Mouse (Mus musculus) mature B cell (primary cell): ENCODE results near the gene Park7.

Experiments
- in situ Hi-C: fragments of 300-500 bp; cut with MboI; formaldehyde crosslinking; loops from 2 replicates; pipeline ENCODE4 v1.14.3; 2019

Park7 gene

DNA sequence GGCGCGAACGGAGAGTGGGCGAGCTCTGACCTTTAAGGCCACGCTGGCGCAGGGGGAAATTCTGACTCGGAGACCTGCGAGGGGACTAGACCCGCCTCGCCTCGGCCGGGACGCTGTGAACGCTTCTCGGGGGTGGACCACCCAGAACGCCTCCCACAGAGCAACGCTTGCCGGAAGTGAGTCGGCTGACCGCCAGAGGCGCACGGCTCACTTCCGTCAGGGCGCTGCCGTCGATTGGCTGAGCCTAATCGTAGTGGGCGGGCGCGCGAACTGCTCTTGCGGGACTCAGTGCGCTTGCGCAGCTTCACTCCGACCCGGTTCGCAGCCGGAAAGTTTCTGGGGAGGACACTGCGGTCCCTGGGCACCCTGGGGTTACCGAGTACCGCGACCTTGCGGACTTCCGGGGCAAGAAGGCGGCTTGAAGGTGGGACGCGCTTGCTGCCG lies at the start of gene Park7, which contains the start of gene Tnfrsf9:
Gene Park7 (minus strand): TSS at position 148 of the 444 bp plus-strand sequence.
Gene Tnfrsf9 (plus strand): TSS at position 273 of the 444 bp plus-strand sequence.
- in situ Hi-C loops = no loop called here

DNA sequence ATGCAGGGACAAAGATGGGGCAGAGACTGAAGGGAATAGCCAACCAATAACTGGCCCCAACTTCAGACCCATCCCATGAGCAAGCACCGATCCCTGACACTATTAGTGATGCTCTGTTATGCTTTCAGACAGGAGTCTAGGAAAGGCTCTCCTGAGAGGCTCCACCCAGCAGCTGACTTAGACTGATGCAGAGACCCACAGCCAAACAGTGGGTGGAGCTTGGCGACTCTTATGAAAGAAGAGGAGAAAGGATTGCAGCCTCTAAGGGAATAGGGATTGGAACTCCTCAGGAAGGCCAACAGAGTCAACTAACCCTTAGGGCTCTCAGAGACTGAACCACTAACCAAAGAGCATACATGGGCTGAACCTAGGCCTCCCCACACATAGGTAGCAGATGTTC lies 49.5 kb upstream of the Park7 start:
- in situ Hi-C loops = no loop called here

DNA sequence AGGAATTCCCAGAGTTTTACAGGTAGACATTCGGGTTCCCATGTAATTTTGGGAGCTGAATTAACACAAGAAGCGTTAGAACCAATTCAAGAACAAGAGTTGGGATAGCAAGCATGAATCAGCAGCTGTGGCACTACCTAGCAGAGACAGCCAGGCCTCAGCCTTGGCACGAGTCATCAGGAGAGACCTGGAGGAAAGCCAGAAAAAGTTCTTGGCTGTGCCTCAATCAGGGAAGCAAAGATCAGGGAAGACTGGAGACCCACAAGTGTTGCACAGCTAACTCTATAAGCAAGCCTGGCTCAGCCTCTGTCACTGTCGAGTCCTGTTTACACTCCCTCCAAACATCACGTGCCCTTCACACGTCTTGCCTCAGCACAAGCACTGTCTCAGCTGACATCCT lies 48.0 kb upstream of the Park7 start:
- in situ Hi-C loops = no loop called here

DNA sequence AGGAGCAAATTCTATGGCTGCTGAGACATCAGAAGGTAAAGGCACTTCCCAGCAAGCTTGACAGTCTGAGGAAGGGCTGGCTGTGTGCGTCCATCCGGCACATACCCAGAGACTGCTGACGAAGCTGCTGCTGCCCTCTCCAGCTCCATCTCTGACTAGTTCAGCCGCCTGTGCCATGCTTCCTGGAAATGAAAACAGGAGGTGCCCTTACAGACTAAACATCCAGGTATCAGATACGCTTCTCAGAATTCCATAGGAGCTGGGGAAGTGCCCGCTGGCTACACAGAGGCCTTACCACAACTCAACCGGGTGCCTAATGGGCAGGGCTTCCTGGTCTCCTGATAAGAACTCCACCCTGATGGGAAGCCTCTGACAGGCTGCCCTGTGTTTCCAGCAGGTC lies 44.3 kb upstream of the Park7 start:
- in situ Hi-C loops = no loop called here

DNA sequence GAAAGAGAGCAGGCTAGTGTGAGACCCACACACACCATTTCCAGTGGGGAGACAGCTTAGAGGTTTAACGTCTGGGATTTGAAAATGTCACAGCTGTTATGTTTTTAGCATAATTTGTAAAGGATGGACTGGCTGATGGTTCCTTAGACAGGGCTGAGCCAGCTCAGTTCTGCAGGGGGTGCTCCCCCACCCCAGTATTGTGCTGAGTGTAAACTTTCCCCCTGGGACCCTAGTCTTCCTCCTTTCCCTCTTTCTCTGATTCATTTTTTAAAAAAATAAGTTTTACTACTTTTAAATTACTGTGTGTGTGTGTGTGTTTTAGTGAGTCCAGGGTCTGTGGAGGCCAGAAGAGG lies 42.8 kb upstream of the Park7 start:
- in situ Hi-C loops = no loop called here

DNA sequence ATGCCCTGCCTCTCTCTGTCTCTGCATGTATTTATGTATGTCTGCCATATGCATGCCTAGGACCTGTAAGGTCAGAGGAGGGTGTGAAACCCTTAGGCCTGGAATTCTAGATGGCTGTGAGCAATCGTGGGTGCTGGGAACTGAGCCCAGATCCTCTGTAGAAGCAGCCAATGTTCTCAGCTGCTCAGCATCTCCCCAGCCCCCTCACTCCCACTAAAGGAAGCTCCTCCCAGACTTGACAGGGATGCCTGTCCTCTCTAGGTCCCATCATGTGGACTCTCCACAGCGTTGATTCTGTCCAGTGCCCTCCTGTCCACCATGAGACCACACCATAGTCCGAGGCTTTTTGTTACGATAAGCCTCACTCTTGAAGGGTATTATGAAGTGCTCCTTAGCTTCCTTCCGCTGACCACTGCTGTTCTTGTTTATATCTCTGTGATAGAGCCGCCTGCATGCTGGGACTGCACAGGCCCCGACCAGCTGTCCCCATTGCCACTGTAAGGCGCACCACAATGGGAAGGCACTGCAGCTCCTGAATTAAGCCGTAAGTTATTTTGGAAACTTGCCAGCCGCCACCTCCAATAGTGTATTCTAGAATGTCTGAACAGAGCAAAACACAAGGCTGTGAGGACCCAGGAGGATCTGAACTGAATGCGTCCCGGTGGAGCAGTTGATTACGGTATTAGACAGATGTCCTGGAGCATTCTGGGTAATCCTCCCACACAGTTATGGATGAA lies 42.3 kb upstream of the Park7 start:
- in situ Hi-C loops = no loop called here

DNA sequence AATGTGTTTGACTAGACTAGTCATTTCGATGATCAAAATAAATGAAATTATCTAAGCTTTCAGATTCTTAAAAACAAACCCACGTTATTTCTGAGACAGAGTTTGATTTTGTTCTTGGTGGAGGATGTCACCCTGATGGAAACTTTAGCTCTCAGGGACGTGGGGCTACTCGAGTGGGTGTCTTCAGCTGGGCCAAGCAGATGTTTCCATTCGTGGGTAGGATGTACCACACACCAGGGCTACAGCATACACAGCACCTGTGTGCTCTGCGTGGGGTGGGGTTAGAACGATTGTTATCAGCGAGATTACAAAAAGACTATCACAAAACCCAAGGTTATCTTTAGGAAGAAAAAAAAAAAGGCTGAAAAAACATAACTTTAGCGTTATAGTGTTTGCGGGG lies 36.7 kb upstream of the Park7 start:
- in situ Hi-C loops = no loop called here

DNA sequence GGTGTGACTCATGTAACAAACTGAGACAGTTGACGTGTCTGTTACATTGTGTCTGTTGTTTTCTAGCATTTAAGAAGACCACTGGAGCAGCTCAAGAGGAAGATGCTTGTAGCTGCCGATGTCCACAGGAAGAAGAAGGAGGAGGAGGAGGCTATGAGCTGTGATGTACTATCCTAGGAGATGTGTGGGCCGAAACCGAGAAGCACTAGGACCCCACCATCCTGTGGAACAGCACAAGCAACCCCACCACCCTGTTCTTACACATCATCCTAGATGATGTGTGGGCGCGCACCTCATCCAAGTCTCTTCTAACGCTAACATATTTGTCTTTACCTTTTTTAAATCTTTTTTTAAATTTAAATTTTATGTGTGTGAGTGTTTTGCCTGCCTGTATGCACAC lies 30.5 kb upstream of the Park7 start:
- in situ Hi-C loops = no loop called here

DNA sequence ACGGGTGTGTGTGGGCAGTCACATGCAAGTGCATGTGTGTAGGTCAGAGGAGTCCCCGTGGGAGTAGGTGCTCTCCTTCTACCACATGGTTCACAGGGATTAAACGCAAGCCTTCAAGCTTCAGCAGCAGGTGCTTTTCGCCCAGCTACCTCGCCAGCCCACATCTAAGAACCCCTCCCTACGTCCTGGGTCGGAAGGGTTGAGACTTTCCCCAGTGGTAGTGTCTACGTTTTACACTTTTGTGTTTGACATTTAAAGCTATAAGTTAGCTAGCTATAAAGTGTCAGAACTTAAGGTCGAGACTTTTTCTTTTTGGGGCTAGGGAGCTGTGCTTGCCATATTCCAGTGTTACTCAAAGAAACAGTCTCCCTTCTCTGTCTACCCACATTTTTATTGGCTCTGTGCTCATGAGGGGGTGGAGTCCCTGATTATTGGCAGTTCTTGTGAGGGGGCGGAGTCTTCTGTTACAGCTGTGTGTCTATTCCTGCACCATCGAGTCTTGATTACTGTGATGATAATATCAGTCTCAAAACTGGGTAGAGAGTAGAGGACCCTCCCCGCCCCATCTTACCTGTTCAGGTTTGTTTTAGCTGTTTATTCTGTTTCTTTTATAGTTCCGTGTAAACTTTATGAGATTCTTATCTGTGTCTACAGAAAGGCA lies 25.9 kb upstream of the Park7 start:
- in situ Hi-C loops = no loop called here

DNA sequence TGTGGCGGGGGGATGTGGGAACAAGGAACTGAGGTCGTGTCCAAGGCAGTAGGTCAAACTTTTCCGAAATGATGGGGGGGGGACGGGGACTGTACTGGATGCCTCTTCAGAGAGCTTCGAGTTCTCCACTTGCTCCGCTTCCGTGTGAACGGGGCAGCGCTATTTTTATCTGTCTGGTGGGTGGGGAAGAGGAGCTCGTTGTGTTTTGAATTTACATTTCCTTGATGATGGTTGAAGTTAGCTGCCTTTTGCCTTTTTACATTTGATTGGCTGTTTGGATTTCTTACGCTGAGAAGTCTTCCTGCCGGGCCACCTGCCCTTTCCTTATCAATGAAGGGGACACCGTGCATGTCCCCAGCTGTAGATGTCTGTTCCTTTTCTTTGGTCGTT lies 23.8 kb upstream of the Park7 start:
- in situ Hi-C loops = no loop called here

DNA sequence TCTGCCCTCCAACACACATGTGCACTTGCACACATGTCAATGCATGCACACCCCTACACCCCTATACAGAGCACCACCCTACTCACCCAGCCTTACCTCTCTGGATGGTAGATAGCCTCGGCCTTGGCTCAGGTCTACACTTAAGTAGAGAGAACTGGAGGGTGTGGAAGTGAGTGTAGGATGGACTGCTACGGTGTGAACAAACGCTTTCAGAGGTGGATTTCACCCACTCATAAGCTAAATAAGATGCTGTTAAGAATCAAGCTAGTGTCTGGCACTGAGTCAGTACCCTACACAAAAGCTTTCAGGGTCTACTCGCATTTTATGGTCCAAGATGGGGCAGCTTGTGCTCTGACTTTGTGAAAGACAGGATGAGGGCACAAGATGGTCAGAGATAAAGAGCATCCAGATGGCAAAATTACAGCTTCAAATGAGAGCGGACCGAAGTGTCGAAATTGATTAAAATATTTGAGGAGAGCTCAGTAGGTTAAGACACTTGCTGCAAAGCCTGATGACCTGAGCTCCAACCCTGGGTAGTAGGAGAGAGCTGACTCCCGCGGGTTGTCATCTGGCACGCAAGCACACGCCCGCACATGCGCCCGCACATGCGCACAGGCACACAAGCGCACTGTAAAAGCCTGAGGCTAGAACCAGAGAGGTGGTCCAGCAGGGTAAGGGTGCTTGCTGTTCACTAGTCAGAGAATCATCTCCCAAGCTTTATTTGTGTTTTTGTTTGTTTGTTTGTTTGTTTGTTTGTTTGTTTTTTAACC lies 23.2 kb upstream of the Park7 start:
- in situ Hi-C loops = no loop called here

DNA sequence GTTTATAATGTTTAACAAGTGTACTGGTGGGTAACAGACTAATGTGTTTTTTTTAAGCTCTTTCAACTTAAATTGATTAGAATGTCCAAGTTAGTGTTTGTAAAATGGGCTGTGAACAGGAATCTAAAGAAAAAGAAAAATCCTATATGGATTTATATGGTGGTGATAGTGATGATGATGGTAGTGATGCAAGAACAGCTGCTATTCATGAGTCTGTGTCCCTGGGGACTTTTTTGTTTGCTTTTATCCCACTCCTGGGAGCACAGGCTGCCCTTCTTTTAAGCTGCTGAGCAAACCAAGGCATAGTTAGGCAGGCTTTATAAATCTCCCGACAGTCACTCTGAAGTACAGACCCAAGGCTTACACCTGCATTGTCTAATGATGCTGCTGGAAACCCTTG lies 19.3 kb upstream of the Park7 start:
- in situ Hi-C loops = no loop called here

DNA sequence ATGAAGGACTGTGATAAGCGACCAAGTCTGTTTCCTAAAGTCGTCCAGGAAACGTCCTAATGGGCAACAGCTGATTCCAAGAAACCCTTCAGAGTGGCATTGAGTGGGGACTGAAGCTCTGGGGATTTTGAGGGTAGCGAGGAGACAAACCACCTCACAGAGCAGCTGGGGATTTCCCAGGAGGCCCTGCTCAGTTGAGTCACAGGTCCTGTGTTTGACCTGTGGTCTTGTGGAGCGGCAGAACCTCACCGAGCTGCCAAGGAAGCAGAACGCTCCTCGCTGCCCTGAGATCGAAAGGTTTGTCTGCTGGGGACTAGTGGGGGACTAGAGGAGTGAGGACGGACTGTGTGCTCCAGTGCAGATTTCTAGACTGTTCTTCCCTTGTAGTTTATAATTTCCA lies 13.6 kb upstream of the Park7 start:
- in situ Hi-C loops = no loop called here

DNA sequence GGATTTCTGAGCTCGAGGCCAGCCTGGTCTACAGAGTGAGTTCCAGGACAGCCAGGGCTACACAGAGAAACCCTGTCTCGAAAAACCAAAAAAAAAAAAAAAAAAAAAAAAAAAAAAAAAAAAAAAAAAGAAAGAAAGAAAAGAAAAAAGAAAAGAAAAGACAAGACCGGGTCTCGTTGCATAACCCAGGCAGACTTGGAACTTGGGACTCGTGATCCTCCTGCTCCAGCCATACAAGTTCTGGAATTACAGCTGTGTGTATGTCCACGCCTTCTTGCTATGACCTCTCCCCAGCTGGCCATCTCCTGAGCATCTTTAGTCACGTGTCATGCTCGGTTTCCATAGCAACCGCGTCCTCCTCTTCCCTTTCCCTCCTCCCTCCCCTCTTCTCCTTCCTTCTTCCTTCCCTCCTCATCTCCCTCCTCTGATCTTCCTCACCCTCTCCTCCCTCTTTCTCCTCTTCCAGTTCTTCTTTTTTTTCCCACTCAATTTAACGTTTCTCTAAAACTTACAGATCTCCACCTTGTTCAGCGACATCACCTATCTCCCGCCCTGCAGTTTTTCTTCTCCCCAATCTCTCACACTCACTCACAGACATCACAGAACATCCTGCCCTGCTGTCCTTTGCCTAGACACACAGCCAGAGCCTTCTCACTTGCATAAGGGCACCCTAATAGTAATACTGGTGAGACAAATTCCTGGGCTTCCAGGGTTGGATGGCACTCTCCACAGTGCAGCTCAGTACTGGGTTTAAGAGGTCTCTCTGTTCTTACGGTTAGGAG lies 12.9 kb upstream of the Park7 start:
- in situ Hi-C loops = no loop called here

DNA sequence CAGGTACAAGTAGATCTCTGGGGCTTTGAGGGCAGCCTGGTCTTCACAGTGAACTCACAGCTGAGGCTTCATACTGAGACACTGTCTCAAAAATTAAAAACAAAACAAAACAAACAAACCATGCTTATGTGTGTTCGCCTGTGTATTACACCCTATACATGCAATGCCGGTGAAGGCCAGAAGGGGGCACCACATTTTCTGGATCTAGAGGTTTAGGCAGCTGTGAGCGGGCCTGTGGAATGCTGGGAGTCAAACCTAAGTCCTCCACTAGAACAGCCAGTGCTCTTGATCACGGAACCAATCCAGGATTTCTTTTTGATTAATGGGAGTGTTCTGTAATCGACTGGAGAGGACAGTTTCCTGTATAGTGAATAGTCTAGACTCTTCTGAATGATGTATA lies 11.7 kb upstream of the Park7 start:
- in situ Hi-C loops = no loop called here

DNA sequence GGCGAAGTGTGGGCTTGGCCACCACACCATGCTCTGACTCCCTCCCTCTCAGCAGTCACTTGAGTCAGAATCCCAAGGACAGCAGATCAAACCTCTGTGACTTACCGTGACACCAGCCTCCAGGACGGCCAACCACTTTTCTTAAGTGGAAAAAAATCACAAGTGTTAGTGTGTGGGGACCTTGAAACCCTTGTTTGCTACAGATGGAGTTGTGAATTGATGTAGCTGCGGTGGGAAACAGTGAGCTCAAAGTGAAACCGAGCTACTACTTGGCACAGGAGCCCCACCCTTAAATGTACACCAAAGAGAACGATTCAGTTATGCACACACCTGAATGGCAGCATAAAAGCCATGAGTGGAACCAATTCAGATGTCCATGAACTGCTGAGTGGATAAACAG lies 10.7 kb upstream of the Park7 start:
- in situ Hi-C loops = no loop called here

DNA sequence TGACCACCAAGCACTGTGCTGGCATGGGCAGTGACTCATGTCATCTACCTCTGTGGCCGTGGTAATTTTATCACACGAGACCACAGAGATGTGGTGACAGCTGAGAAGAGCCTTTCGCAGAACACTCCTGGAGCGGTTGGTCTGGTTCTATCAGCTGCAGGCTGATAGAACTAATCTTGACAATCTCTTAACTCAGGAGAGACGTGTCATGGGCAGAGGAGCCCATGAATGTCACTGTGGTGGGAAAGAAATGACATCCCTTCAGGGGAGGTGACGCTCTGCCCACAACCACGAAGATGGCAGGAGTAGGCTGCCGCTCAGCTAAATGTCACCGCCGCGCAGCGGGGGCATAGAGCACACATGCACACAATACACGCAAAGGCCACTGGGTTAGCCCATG lies 10.1 kb upstream of the Park7 start:
- in situ Hi-C loops = no loop called here

DNA sequence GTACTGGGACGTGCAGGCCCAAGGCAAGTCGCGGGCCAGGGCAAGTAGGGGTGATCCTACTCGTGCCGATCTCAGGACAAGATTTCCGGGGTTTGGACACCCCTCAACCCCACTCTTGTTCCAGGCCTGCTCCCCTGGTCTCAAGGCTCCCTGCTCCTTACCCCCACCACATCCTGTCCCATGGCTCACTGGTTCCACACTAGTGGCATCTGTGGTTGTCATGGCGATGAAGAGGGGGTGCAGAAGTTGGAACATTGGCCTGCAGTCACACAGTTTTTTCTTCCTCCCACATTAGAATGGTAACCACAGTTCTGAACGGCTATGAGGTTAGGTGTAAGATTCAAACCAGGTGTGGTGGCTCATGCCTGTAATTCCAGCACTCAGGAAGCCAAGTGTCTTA lies 7.0 kb upstream of the Park7 start:
- in situ Hi-C loops = no loop called here

DNA sequence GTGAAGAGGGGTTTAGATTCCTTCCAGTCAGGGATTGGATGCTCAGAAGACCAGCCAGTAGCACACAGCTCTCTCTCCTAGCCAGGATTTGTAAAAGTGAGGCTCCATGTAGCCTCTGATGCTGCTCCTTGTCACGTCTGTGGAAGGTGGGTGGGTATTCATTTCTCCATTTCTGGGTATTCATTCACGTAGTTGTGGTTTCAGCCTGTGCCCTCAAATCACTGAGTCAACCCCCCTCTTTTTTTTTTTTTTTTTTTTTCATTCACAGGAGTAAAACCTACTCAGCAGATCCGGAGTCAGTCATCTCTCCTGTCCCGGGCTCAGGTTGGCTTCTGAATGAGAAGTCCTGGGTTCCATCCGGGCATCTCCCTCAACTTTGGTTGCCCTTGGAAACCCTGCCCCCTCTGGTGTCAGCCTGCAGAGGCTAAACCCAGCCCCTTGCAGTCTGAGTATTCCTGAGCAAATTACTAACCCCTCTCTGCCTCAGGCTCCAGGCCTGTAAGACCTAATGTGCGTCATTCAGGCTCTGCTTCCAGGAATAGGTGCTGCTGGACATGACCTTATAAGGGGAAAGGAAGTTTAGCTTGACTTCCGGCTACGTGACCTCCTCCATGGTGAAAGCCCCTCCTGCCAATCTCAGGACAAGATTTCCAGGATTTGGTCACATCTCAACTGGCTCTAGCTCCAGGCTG lies 3.2 kb upstream of the Park7 start:
- in situ Hi-C loops = no loop called here

DNA sequence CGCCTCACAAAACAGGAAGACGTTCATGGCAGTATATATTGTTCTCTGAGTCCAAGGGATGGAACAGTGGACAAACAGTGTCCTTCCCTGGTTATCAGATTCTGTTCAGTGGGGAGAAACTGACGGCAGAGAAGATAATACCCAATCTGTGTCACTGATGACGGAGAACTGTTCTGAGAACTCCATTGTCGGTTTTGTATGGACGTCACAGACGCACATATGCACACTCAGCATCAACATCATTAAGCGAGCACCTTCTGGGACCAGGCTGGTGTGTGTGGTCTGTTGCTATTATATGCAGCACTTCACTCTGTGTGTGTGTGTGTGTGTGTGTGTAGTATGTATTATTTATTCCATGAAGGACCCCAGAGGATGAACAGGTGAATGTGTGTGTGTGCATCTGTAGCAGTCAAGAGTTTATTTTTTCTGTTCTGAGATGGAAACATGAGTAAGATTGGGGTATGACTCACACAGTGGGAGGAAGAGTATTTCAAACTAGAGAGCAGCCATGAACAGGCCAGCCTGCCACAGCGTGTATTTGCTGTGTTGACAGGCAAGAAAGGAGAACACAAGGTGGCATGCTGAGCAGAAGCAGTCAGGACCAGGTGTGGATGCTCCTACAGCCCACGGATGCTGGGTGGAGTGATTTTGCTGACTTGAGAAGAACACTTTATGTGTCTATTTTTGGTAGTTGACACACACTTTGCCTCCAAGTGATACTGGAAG lies 1.1 kb upstream of the Park7 start:
- in situ Hi-C loops = no loop called here

DNA sequence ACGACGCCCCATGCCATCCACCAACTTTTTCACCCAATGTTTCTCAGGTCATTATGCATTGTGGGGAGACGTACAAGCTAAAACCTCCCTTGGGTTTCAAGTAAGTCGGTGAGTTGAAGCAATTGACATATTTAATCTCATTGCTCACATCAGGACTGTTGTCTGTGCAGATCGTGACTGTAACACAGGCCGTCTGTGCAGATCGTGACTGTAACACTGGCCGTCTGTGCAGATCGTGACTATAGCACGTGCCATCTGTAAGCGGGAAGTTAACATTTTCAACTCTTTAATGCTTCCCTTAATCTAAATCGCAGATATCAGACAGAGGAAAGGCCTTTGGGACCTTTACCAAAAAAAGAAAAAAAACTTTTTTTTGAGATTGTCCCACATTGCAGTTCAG lies 494 bp downstream of the Park7 start:
- in situ Hi-C loops = no loop called here
